Mouse (Mus musculus): ENCODE measurements around the gene Ddx39.
A peak's percentile ranks its signal among the peaks of the same experiment; 100 is the strongest.

Ddx39 gene

GRCm38 (mm10) chr8:83738949-83739710 lies 24.2 kb downstream of the Ddx39 start:
- DNase-seq (ENCODE audit: low spot score), result no peak

- no peak for DNase-seq (ENCODE audit: low spot score)
Observed at GRCm38 (mm10) chr8:83739711-83740468, 24.9 kb downstream of the Ddx39 start.

GRCm38 (mm10) chr8:83740586-83740975 lies 25.6 kb downstream of the Ddx39 start:
- DNase-seq (ENCODE audit: low spot score), result no peak

- DNase-seq (ENCODE audit: low spot score), result peak; percentile 60
Observed at GRCm38 (mm10) chr8:83740976-83741741, 26.2 kb downstream of the Ddx39 start, which contains the start of gene Adgre5. Adgre5 (minus strand) TSS chr8:83741326.

- no peak for DNase-seq (ENCODE audit: low spot score)
Observed at GRCm38 (mm10) chr8:83741849-83742655, 27.1 kb downstream of the Ddx39 start.

- DNase-seq (ENCODE audit: low spot score), result no peak
Observed at GRCm38 (mm10) chr8:83742968-83743367, 28.0 kb downstream of the Ddx39 start.

- DNase-seq (ENCODE audit: low spot score), result no peak
Observed at GRCm38 (mm10) chr8:83744070-83744469, 29.1 kb downstream of the Ddx39 start.

- DNase-seq (ENCODE audit: low spot score), result no peak
Observed at GRCm38 (mm10) chr8:83747661-83748346, 32.8 kb downstream of the Ddx39 start.

GRCm38 (mm10) chr8:83748708-83749107 lies 33.7 kb downstream of the Ddx39 start:
- no peak for DNase-seq (ENCODE audit: low spot score)

GRCm38 (mm10) chr8:83749265-83749664 lies 34.3 kb downstream of the Ddx39 start:
- no peak for DNase-seq (ENCODE audit: low spot score)

- no peak for DNase-seq (ENCODE audit: low spot score)
Observed at GRCm38 (mm10) chr8:83754149-83754548, 39.2 kb downstream of the Ddx39 start.

GRCm38 (mm10) chr8:83756273-83756672 lies 41.3 kb downstream of the Ddx39 start:
- DNase-seq (ENCODE audit: low spot score), result no peak

GRCm38 (mm10) chr8:83757084-83757607 lies 42.2 kb downstream of the Ddx39 start:
- DNase-seq (ENCODE audit: low spot score), result no peak

GRCm38 (mm10) chr8:83758298-83758697 lies 43.3 kb downstream of the Ddx39 start:
- no peak for DNase-seq (ENCODE audit: low spot score)

- DNase-seq (ENCODE audit: low spot score), result no peak
Observed at GRCm38 (mm10) chr8:83759231-83759759, 44.3 kb downstream of the Ddx39 start.

- no peak for DNase-seq (ENCODE audit: low spot score)
Observed at GRCm38 (mm10) chr8:83764116-83764515, 49.1 kb downstream of the Ddx39 start.

GRCm38 (mm10) chr8:83764717-83765116 lies 49.7 kb downstream of the Ddx39 start:
- DNase-seq (ENCODE audit: low spot score), result no peak

- DNase-seq (ENCODE audit: low spot score), result no peak
Observed at GRCm38 (mm10) chr8:83765663-83766062, 50.7 kb downstream of the Ddx39 start.

- DNase-seq (ENCODE audit: low spot score), result no peak
Observed at GRCm38 (mm10) chr8:83767442-83767841, 52.5 kb downstream of the Ddx39 start.

- no peak for DNase-seq (ENCODE audit: low spot score)
Observed at GRCm38 (mm10) chr8:83768526-83768925, 53.5 kb downstream of the Ddx39 start.

GRCm38 (mm10) chr8:83769720-83770119 lies 54.7 kb downstream of the Ddx39 start:
- DNase-seq (ENCODE audit: low spot score), result no peak
